ENCODE assay signal across 8 mouse cellular contexts in the genomic region with DNA sequence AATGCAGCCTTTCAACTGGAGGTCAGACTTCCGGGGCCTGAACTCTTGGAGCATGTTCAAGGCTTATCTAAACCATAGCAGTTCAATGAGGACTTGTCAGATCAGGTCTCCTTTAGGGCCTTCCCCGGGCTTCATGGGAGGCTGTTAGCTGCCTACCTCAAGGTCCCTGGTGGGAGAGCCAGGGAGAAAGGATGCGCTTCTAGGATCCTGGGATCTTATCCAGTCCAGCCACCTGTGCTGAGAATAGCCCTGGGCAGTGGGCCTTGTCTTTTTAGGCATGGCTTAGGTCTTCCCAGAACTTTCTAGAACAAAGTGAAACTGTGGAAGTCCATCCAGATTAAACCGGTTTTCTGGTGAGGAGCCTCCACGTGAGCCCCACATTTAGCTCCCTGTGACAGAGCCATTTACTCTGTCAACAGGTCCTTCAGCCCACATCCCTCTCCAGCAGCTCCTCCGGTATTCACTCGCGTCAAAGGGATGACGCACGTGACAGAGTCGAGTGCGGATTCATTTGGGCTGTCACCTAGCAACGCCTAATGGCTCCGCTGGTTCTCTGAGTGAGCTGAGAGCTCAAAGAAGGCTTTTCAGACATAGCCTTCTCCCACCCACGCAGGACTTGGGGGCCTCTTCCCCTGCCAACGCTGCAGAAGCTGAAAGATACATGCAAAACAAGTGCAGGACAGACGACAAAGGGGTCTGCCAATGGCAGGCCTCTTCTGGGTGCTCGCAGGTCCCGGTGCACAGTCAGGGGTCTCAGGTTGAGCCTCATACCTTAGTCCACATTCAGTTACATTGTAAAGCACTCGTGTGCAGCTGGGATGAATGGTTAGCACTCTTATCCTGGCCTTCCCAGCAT. TPM values are rescaled to one million over a fixed set of nuclear protein-coding genes. Genes with fewer than 3 reads are reported as not detected.
DNase-seq lines count a peak whose midpoint lies in the region; ATAC-seq lines count a peak whose summit lies in the region.

No protein-coding gene starts in this region.

- no peaks in the 10 kb centered on the region for H3K27me3 ChIP-seq in kidney, embryonic 16.5 days (ENCODE audit: insufficient read depth, low read length)
- H3K27me3 ChIP-seq in heart, embryonic 10.5 days (ENCODE audit: insufficient read depth, poor library complexity, severe bottlenecking) = no peaks in the 10 kb centered on the region

- no peak overlapping the region for H3K4me2 ChIP-seq in kidney, embryonic 16.5 days (replicated peaks; ENCODE audit: low read depth, low read length)

- H3K4me3 ChIP-seq in kidney, embryonic 16.5 days (ENCODE audit: low read length) = no peak overlapping the region
- H3K4me3 ChIP-seq in heart, embryonic 10.5 days = peak overlapping the region; percentile 27; the same call in 1 of the 2 replicates

- no peak for DNase-seq in kidney, postnatal 10 days
- DNase-seq in heart, embryonic 10.5 days (ENCODE audit: low spot score) = peak; percentile 92
- peak; percentile 62 to 81 for DNase-seq in layer of hippocampus, postnatal 14 days (ENCODE audit: low spot score in 2 of 2)
- peak; percentile 67 for DNase-seq in lung, postnatal 25 days (ENCODE audit: low spot score)
- peak; percentile 51 for DNase-seq in right cerebral cortex, postnatal 4 days
- no peak for DNase-seq in urinary bladder, postnatal 4 days (ENCODE audit: low spot score in 2 of 2)

- no peaks in the 10 kb centered on the region for H3K36me3 ChIP-seq in kidney, embryonic 16.5 days (ENCODE audit: insufficient read depth, low read length)
- H3K36me3 ChIP-seq in heart, embryonic 10.5 days = no peaks in the 10 kb centered on the region

- WGBS in kidney, embryonic 16.5 days = 59% methylated on average over 20 of the region's 20 CpGs
- WGBS in heart, embryonic 10.5 days = 34% methylated on average over 20 of the region's 20 CpGs

- no peak overlapping the region for H3K9ac ChIP-seq in kidney, embryonic 16.5 days (replicated peaks; ENCODE audit: low read length)

- H3K4me1 ChIP-seq in kidney, embryonic 16.5 days (ENCODE audit: insufficient read depth, low read length) = peaks cover 19% of the 10 kb centered on the region
- H3K4me1 ChIP-seq in heart, embryonic 10.5 days = peaks cover 59% of the 10 kb centered on the region

- 0 out of 2 replicates have a peak, but pooled peaks have one; percentile 42 for ATAC-seq in kidney, embryonic 16.5 days (ENCODE audit: low FRiP score, low TSS enrichment)
- no peak for ATAC-seq in activated CD4-positive, CD25-positive, alpha-beta regulatory T cell, adult 4 months

- no peaks in the 10 kb centered on the region for H3K9me3 ChIP-seq in kidney, embryonic 16.5 days (ENCODE audit: low read length)
- no peaks in the 10 kb centered on the region for H3K9me3 ChIP-seq in heart, embryonic 10.5 days

- no peak overlapping the region for H3K27ac ChIP-seq in kidney, embryonic 16.5 days (ENCODE audit: low read length)
- peak overlapping the region; percentile 91 for H3K27ac ChIP-seq in heart, embryonic 10.5 days

RNA-seq across cellular contexts. Expression of a gene that starts 4.5 kb away (rescaled TPM):
- 0.12 and 0.14 TPM in 2 replicates for polyA plus RNA-seq in kidney, embryonic 16.5 days (2015; fragmentation: Nextera tagmentation; extraction: Ambion mirVana)
- 1.2 and 1.7 TPM in 2 replicates for polyA plus RNA-seq in heart, embryonic 10.5 days (2016; fragmentation: Nextera tagmentation; extraction: Ambion mirVana)
- total RNA-seq in layer of hippocampus, postnatal 14 days (2021) = not detected
- under 1 TPM in 1 of 2 experiments, not detected in 1; 0.16 TPM for polyA plus RNA-seq in activated CD4-positive, CD25-positive, alpha-beta regulatory T cell, adult 4 months (2017; shearing (Covaris generic))

RNA-seq across cellular contexts. Expression of a gene that starts 31.3 kb away (rescaled TPM):
- polyA plus RNA-seq in kidney, embryonic 16.5 days (2015; fragmentation: Nextera tagmentation; extraction: Ambion mirVana) = 15.9 and 17.5 TPM in 2 replicates
- 17.8 and 29.1 TPM in 2 replicates for polyA plus RNA-seq in heart, embryonic 10.5 days (2016; fragmentation: Nextera tagmentation; extraction: Ambion mirVana)
- total RNA-seq in layer of hippocampus, postnatal 14 days (2021) = 1 to 10 TPM; 1.2 to 2.0 TPM
- under 1 TPM in 1 of 2 experiments, not detected in 1; 0.34 TPM for polyA plus RNA-seq in activated CD4-positive, CD25-positive, alpha-beta regulatory T cell, adult 4 months (2017; shearing (Covaris generic))

RNA-seq across cellular contexts. Expression of a gene that starts 38.1 kb away (rescaled TPM):
- 0.64 and 0.66 TPM in 2 replicates for polyA plus RNA-seq in kidney, embryonic 16.5 days (2015; fragmentation: Nextera tagmentation; extraction: Ambion mirVana)
- 0.97 and 2.1 TPM in 2 replicates for polyA plus RNA-seq in heart, embryonic 10.5 days (2016; fragmentation: Nextera tagmentation; extraction: Ambion mirVana)
- not detected for total RNA-seq in layer of hippocampus, postnatal 14 days (2021)
- polyA plus RNA-seq in activated CD4-positive, CD25-positive, alpha-beta regulatory T cell, adult 4 months (2017; shearing (Covaris generic)) = not detected

Comparison
In these comparisons a context has a peak if more than half of its experiments do, and no peak if none do; other contexts are left out.
1. DNase-seq: peak in heart, embryonic 10.5 days (single experiment), layer of hippocampus, postnatal 14 days (2 of 2), lung, postnatal 25 days (single experiment) and right cerebral cortex, postnatal 4 days (single experiment); none in kidney, postnatal 10 days (single experiment) and urinary bladder, postnatal 4 days (0 of 2).
2. RNA of a gene that starts 31.3 kb away (polyA plus RNA-seq): 17.8 to 29.1 TPM in heart, embryonic 10.5 days and 15.9 to 17.5 TPM in kidney, embryonic 16.5 days; 0.34 TPM in activated CD4-positive, CD25-positive, alpha-beta regulatory T cell, adult 4 months; every median in the first group is over 10 times any median in the second.